Mouse (Mus musculus) erythroblast, embryonic 14.5 days (primary cell): ENCODE results near the gene Atp1a4. TPM values are rescaled to one million over a fixed set of nuclear protein-coding genes. Genes with fewer than 3 reads are reported as not detected.
"Not testable (repeated sequence)": the region's sequence is repeated elsewhere in the genome, so short reads cannot be mapped to it uniquely, and the experiment has no call there.

Experiments
- H3K27me3 ChIP-seq: 2 replicates; pipeline ENCODE4 v1.6.1; 2012; ENCODE audit warnings: inconsistent platforms; ENCODE audit not compliant: control insufficient read depth
- H3K36me3 ChIP-seq: 2 replicates; pipeline ENCODE4 v1.6.1; 2012; ENCODE audit warnings: mild to moderate bottlenecking, inconsistent platforms; ENCODE audit not compliant: control insufficient read depth
- H3K4me1 ChIP-seq: 2 replicates; pipeline ENCODE4 v1.6.1; 2012; ENCODE audit warnings: inconsistent platforms; ENCODE audit not compliant: control insufficient read depth
- H3K4me3 ChIP-seq: replicated peaks from 2 replicates; pipeline ENCODE3; 2012; ENCODE audit warnings: moderate library complexity, mild to moderate bottlenecking, inconsistent platforms
- H3K9me3 ChIP-seq: 2 replicates; pipeline ENCODE4 v1.6.1; 2012; ENCODE audit warnings: low read length, inconsistent platforms, mixed read lengths; ENCODE audit not compliant: control insufficient read depth
- GATA1 ChIP-seq: IDR thresholded peaks from 2 replicates; pipeline ENCODE4 v1.6.1; 2012; ENCODE audit warnings: low read length, inconsistent platforms, mixed read lengths
- TAL1 ChIP-seq: IDR thresholded peaks from 3 replicates; pipeline ENCODE4 v1.6.1; 2012; ENCODE audit warnings: low read length, inconsistent platforms, mixed read lengths
- polyA plus RNA-seq: library from polyadenylated mRNA; stranded (reverse); fragments of >175 nt; gene quantifications from 2 replicates; pipeline ENCODE4 v1.2.3, GENCODE M21; 2012

Gene Atp1a4
- polyA plus RNA-seq, 1 experiment, result not detected

DNA sequence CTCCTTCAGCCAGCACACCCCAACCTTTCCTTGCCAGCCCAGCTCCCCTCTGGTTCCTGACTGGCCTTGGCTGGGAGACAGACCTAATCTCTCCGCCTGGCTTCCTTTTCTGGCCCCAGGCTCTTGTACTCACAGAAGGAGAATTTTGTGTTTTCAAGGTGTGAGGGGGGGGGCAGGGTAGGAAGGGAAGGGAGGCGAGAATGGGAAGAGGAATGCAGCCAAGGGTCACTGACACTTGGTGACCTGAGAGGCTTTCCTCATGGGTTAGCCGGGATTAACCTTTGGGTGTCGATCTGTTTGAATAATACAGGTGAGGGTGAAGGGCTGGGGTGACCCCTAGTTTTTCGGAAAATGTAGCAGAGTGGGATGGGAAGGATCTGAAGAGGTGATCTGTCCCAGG, 15.9 kb upstream of the Atp1a4 start:
- Histone ChIP-seq H3K27me3 (no peaks in the 10 kb centered on the region), H3K9me3 (no peaks in the 10 kb centered on the region), H3K36me3 (no peaks in the 10 kb centered on the region), H3K4me3 (no peak overlapping the region), H3K4me1 (no peaks in the 10 kb centered on the region)
- TF ChIP-seq GATA1 (no peak), TAL1 (no peak)

DNA sequence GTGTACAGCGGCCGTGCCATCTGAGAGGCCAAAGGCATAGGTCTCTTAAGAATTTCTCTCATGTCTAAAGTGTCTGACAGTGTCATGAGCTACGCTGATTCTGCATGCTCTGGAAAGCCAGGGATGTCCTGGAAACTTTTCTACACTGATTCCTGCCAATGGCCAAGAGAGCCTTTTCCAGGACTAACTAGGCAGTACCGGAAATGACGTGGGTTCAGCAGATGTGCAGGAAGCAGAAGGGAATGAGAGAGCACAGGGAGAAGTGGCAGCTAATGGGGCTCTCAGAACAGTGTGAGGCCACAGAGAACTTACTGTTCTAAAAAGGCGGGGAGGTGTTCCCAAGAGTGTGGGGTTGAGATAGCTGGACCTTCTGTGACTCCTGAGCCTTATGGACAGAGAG, 15.2 kb upstream of the Atp1a4 start:
- Histone ChIP-seq H3K4me3 (no peak overlapping the region), H3K4me1 (no peaks in the 10 kb centered on the region), H3K9me3 (no peaks in the 10 kb centered on the region), H3K36me3 (no peaks in the 10 kb centered on the region), H3K27me3 (no peaks in the 10 kb centered on the region)
- TF ChIP-seq GATA1 (no peak), TAL1 (no peak)

DNA sequence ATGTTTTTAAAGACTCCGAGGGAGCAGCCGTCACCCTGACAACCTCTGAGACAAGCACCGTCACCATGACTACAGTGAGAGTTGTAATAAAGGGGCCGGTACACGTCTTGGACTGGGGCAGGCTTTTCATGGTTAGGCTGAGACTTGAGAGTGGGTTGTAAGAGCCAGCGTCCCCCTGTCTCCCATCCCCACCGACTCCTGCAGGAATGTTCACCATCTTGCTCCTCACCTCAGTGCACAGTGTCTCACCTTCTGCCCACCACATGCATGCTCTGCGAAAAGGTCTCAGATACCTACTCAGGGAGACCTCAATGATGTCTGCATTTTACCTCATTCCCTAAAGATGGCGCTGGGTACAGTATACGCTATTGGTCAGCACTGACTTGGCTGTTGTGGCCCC, 13.6 kb upstream of the Atp1a4 start:
- Histone ChIP-seq H3K4me3 (no peak overlapping the region), H3K9me3 (no peaks in the 10 kb centered on the region), H3K4me1 (no peaks in the 10 kb centered on the region), H3K27me3 (no peaks in the 10 kb centered on the region), H3K36me3 (no peaks in the 10 kb centered on the region)
- TF ChIP-seq TAL1 (no peak), GATA1 (no peak)

DNA sequence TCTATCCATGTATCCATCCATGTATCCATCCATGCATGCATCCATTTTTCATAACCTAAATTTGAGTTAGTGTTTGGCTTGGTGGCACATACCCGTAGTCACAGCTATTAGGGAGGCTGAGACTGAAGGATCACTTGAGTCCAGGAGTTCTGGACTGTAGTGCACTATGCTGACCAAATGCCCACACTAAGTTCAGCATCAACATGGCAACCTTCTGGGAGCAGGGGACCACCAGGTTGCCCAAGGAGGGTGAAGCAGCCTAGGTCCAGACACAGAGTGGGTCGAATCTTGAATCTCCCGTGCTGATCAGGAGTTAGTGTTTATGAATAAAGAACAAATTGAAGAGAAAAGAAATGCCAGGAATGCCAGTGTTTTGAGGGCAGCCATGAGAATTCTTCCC, 13.0 kb upstream of the Atp1a4 start:
- Histone ChIP-seq H3K4me3 (no peak overlapping the region), H3K27me3 (no peaks in the 10 kb centered on the region), H3K36me3 (no peaks in the 10 kb centered on the region), H3K9me3 (no peaks in the 10 kb centered on the region), H3K4me1 (no peaks in the 10 kb centered on the region)
- TF ChIP-seq GATA1 (no peak), TAL1 (no peak)

DNA sequence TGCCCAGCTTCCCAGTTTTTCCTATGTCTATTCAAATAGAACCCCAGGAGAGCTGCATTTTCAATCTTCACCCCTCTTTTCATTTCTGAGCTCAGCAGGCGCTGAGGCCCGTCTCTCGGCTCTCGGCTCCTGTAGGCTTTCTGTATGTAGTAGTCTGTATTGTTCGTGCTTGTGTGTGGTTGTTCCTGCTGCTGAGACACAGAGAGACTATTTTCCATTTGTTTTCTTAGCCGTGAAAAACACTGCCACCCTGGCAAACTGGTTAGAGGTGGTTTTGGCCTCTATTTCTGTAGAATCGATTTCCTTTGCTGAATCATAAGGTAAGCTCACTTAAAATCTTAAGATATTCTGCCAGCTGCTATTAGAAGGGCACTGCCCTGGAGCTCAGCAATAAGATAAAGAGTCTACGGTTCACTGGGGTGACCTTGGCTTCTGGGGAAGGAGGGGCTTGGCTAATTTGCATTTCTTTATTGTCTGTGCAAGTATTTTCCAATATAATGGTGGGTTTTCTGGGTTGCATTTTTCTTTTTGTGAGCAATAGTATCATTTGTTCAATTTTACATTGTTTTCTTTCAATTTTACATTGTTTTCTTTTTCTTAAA, 3.4 kb upstream of the Atp1a4 start, which contains the start of gene Igsf8:
Gene Igsf8 (plus strand): TSS at position 165 of the 602 bp plus-strand sequence.
- H3K9me3 ChIP-seq, result no peaks in the 10 kb centered on the region
- no peaks in the 10 kb centered on the region for H3K4me1 ChIP-seq
- H3K36me3 ChIP-seq, result no peaks in the 10 kb centered on the region
- no peak within 1 kb of the TSS for H3K4me3 ChIP-seq
- TF ChIP-seq GATA1, result no peak
- TF ChIP-seq TAL1, result no peak
- no peaks in the 10 kb centered on the region for H3K27me3 ChIP-seq

DNA sequence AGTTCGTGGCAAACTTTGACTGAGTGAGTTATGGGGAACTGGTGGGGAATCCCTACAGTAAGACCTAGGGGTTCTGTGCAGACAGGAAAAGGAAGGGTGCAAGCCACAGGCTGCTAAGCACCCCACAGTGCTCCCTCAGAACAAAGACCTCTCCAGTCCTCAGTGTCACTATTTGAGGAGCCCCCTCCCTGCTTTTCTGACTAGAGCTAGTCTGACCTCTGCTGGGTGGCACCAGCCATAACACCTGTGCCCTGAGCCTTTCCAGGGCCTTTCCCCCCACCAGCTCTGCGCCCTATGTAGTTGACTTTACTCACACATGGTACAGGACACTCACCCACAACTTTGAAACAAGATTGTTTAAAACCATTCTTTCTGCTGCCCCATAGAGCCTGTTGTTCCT, 10.5 kb downstream of the Atp1a4 start:
- TF ChIP-seq GATA1, result no peak
- Histone ChIP-seq H3K27me3 (peaks cover 19% of the 10 kb centered on the region), H3K4me3 (no peak overlapping the region), H3K4me1 (no peaks in the 10 kb centered on the region), H3K36me3 (no peaks in the 10 kb centered on the region), H3K9me3 (no peaks in the 10 kb centered on the region)

DNA sequence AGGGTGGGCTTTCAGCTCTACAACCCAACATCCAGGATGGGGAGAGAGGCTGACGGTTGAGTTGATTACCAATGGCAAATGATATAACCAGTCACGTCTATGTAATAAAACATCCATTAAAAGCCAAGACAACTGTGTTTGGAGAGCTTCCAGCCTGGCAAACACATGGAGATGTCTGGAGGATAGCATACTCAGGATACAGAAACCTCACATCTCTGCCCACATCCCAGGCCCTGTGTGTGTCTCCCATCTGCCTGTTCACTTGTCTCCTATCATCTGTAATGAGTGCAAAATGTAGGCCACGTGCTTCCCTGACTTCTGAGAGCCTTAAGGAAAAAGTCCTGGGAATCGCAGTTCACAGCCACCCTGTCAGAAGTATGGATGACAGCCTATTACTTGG, 11.0 kb downstream of the Atp1a4 start:
- H3K36me3 ChIP-seq, result no peaks in the 10 kb centered on the region
- H3K4me3 ChIP-seq, result no peak overlapping the region
- H3K27me3 ChIP-seq, result peaks cover 19% of the 10 kb centered on the region
- no peak for TF ChIP-seq TAL1
- TF ChIP-seq GATA1, result no peak
- no peaks in the 10 kb centered on the region for H3K9me3 ChIP-seq
- no peaks in the 10 kb centered on the region for H3K4me1 ChIP-seq

DNA sequence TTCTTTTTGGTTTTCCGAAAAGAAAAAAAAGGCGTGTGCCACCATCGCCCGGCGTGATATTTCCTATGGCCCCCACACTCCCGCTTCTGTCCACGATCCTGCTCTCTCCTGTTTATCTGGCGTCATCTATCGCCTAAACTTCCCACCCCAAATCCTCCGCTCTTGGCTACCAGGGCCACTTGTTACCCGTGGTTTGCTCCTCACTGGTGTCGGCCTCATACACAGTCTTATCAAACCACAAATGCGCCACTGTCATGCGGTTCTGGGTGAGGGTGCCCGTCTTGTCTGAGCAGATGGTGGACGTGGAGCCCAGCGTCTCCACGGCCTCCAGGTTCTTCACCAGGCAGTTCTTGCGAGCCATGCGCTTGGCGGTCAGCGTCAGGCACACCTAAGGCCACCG, 13.6 kb downstream of the Atp1a4 start:
- H3K4me3 ChIP-seq, H3K36me3 ChIP-seq, H3K9me3 ChIP-seq, H3K4me1 ChIP-seq: not testable (repeated sequence)
- peaks cover 19% of the 10 kb centered on the region for H3K27me3 ChIP-seq

DNA sequence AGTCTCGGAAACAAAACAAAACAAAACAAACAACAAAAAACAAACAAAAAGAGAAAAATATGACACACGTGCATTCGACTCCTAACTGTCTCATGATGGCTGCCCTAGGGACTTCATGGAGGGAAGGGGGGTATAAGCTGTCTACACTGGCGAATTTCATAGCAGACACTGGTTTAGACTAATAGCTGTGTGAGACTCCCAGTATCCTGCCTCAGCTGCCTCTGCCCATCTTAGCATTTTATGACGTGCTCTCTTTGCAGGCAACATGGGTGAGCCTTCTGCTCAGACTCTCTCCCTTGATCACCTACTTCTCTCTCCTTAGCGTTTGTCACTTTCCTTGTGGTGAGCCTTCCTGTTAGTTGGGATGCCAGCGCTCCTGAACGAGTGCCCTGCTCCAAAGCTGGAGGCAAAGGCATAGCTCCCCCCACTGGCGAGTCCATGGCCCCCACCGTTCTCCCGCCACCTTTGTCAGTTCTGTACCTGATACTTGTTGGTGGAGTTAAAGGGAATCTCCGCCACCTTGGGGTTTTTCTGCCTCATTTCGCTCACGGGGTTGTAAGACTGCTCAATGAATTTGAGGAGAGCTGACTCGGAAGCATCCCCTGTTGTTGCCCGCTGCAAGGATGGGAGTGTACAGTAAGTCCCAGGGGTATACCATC, 14.5 kb downstream of the Atp1a4 start:
- TF ChIP-seq GATA1 (no peak), TAL1 (no peak)
- Histone ChIP-seq H3K9me3 (no peaks in the 10 kb centered on the region), H3K27me3 (peaks cover 19% of the 10 kb centered on the region), H3K4me1 (no peaks in the 10 kb centered on the region), H3K4me3 (no peak overlapping the region), H3K36me3 (no peaks in the 10 kb centered on the region)

DNA sequence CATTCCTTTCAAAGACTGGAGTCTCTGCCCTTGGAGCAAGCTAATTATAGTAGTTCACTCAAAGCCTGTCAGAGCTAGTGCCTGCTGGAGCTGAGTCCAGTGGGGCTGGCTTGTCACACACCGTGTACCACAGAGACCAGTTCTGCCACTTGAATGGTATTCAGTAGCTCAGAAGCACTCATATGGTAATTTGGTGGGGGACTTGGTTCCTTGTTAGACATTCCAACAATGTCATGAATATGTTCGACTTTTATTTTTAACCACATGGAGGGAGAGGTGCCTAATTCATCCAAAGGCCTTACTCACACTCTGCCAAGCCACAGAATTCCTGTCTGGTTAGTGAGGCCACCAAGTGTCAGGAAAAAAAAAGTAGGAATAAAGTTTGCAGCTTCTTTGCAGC, 15.8 kb downstream of the Atp1a4 start:
- Histone ChIP-seq H3K9me3 (no peaks in the 10 kb centered on the region), H3K36me3 (no peaks in the 10 kb centered on the region), H3K27me3 (peaks cover 19% of the 10 kb centered on the region), H3K4me1 (no peaks in the 10 kb centered on the region), H3K4me3 (no peak overlapping the region)
- no peak for TF ChIP-seq GATA1
- no peak for TF ChIP-seq TAL1
